Mouse (Mus musculus) lung, postnatal 14 days (tissue): ENCODE measurements around the gene Gm12794.
"Not testable (repeated sequence)": the region's sequence is repeated elsewhere in the genome, so short reads cannot be mapped to it uniquely, and the experiment has no call there.

Experiments used
- DNase-seq: peaks from one replicate; pipeline ENCODE4 v3.0.0; 2021

Gene Gm12794

DNA sequence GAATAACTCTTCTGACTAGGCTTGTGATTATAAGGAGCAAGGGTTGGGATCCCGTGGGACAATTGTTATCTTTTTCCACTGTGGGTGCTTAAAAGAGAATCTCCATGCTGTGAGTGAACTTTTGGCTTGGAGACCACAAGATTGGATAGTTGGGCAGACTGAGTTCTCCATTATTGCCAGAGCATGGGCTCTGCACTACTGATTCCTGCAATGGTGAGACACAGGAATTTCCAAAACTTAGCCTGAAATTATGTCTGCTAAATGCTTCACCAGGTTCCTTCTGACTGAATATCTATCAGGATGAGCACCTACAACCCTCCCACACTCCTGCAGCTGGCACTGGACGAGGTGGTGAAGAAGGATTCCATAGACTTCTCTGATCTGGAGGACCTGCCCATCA lies at the start of gene Gm12794:
Gm12794 (plus strand) TSS at position 301 of the 400 bp plus-strand sequence.
- DNase-seq, result not testable (repeated sequence)

DNA sequence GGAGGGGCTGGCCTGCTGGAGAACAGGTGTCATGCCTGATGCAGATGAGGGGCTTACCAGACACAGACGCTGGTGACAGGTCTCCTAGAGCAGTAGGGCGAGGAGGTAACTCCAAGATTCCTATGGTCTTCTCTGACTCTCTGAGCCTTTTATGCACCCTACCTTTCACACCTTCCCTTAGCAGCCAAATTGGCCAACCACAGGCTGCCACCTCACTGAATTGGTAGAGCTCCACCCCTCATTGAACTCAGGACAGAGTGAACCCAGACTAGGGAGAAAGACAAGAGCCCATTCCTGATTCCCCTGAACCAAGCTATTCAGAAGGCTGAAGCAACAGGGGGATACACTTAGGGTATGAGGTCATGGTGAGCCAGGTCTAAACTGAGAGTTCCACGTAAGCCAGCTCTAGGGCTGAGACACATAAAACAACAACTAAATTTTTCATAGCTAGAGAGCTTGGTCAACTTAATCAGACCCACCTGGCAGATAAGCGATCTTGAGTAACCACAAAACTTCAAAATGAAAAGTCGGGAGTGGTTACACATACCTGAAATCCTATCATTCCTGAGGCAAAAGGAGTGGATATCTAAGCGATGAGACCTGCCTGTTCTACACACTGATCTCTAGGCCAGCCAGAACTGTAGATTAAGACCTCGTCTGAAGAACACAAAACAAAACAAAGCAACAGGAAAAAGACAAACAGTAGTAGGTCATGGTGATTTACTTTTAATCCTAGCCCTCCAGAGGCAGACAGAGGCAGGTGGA lies 46.4 kb upstream of the Gm12794 start, which contains the start of gene C130073F10Rik:
C130073F10Rik (minus strand) TSS at position 134 of the 765 bp plus-strand sequence.
- DNase-seq, result no peak

DNA sequence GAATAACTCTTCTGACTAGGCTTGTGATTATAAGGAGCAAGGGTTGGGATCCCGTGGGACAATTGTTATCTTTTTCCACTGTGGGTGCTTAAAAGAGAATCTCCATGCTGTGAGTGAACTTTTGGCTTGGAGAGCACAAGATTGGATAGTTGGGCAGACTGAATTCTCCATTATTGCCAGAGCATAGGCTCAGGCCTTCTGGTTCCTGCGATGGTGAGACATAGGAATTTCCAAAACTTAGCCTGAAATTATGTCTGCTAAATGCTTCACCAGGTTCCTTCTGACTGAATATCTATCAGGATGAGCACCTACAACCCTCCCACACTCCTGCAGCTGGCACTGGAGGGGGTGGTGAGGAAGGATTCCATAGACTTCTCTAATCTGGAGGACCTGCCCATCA lies 31.4 kb upstream of the Gm12794 start, which contains the start of gene Gm12800:
Gm12800 (plus strand) TSS at position 301 of the 400 bp plus-strand sequence.
- not testable (repeated sequence) for DNase-seq

DNA sequence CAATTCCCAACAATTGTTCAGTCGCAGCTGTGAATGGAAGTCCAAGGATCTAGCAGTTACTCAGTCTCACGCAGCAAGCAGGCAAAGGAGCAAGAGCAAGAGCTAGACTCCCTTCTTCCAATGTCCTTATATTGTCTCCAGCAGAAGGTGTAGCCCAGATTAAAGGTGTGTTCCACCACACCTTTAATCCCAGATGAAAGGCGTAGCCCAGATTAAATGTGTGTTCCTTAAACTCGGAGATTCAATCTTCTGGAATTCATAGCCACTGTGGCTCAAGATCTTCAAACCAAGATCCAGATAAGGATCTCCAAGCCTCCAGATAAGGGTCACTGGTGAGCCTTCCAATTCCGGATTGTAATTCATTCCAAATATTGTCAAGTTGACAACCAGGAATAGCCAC lies 40.7 kb downstream of the Gm12794 start, which contains the start of gene Gm12790:
Gm12790 (minus strand) TSS at position 101 of the 400 bp plus-strand sequence.
- DNase-seq, result not testable (repeated sequence)

DNA sequence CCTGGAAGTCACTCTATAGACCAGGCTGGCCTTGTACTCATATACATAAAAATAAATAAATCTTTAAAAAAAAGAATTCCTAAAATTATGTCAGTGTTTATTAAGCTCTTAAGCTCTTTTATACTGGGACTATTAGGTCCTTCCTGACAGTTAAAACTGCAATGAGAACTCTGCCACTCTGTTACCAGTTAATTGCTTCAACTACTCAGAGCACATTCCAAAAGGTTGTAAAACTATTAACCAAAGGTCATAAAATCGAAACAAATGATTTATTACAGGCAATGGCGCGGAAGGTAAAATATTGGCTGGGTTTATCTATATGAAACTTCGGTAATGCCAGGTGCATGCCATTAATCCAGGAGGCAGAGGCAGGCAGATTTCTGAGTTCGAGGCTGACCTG lies 45.5 kb downstream of the Gm12794 start:
- no peak for DNase-seq

DNA sequence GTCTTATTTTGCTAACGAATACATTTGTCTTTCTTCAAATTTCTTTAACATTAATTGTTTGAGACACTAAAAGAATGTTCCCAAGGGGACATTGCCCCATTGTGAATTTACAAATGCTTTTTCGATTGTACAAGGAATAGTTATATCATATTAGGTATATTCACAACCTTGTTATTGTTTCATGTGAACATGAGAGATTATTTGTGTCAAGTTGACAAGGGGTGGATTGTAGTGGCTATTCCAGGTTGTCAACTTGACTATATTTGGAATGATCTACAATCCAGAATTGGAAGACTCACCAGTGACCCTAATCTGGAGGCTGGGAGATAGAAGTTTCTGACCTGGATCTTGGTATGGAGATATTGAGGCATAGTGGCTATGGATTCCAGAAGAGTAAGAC lies 46.1 kb downstream of the Gm12794 start, which contains the start of gene Gm12789:
Gm12789 (plus strand) TSS at position 301 of the 400 bp plus-strand sequence.
- DNase-seq, result not testable (repeated sequence)
